Mouse (Mus musculus) ES-E14 (cell line): ENCODE results near the gene Slc25a36. TPM values are rescaled to one million over a fixed set of nuclear protein-coding genes. Genes with fewer than 3 reads are reported as not detected.

ENCODE experiments used
- DNase-seq: peaks from one replicate; pipeline ENCODE4 v3.0.0-alpha.2; 2013; ENCODE audit warnings: low read depth, low spot score
- H3K27ac ChIP-seq: 2 replicates; pipeline ENCODE4 v1.5.1; 2012; ENCODE audit warnings: low read depth, mild to moderate bottlenecking, low read length, moderate library complexity, mixed read lengths; ENCODE audit not compliant: poor library complexity, insufficient read depth, severe bottlenecking
- H3K36me3 ChIP-seq: 2 replicates; pipeline ENCODE4 v1.6.1; 2012; ENCODE audit warnings: mild to moderate bottlenecking, low read length, moderate library complexity, mixed read lengths; ENCODE audit not compliant: control insufficient read depth, poor library complexity, insufficient read depth, severe bottlenecking
- H3K4me1 ChIP-seq, 2 experiments: fragments of 150-350 bp in 1 of 2; sonication (generic) in 1 of 2; 2 replicates each; pipeline ENCODE4 v1.6.1; 2012; ENCODE audit warnings: low read length in 2 of 2, mild to moderate bottlenecking in 1 of 2, mixed read lengths in 1 of 2; ENCODE audit not compliant: control insufficient read depth in 2 of 2, insufficient read depth in 2 of 2, poor library complexity in 1 of 2
- H3K4me3 ChIP-seq, 2 experiments: fragments of 150-350 bp in 1 of 2; sonication (generic) in 1 of 2; 2 replicates each; pipeline ENCODE4 v1.5.1; 2012; ENCODE audit warnings: low read length in 2 of 2, low read depth in 1 of 2, mild to moderate bottlenecking in 1 of 2, mixed read lengths in 1 of 2; ENCODE audit not compliant: insufficient read depth in 1 of 2, poor library complexity in 1 of 2, severe bottlenecking in 1 of 2
- H3K9ac ChIP-seq: 2 replicates; pipeline ENCODE4 v1.6.1; 2012; ENCODE audit warnings: low read depth, mild to moderate bottlenecking, low read length, mixed read lengths; ENCODE audit not compliant: poor library complexity, insufficient read depth, severe bottlenecking
- H3K9me3 ChIP-seq: fragments of 150-350 bp; sonication (generic); 2 replicates; pipeline ENCODE4 v1.6.1; 2012; ENCODE audit warnings: low read depth, mild to moderate bottlenecking, low read length; ENCODE audit not compliant: control insufficient read depth, insufficient read depth
- CHD2 ChIP-seq: IDR thresholded peaks from 2 replicates; pipeline ENCODE4 v1.6.1; 2014; ENCODE audit warnings: mild to moderate bottlenecking, low read depth, low read length, inconsistent platforms
- HCFC1 ChIP-seq: IDR thresholded peaks from 2 replicates; pipeline ENCODE4 v1.6.1; 2012; ENCODE audit warnings: low read length, inconsistent platforms, borderline replicate concordance; ENCODE audit not compliant: insufficient read depth
- MAFK ChIP-seq: IDR thresholded peaks from 2 replicates; pipeline ENCODE4 v1.6.1; 2014; ENCODE audit warnings: mild to moderate bottlenecking, low read depth, low read length, inconsistent platforms; ENCODE audit not compliant: insufficient read depth
- ZC3H11A ChIP-seq: IDR thresholded peaks from 2 replicates; pipeline ENCODE4 v1.6.1; 2012; ENCODE audit warnings: low read depth, mild to moderate bottlenecking, inconsistent platforms, low read length, borderline replicate concordance
- ZNF384 ChIP-seq: IDR thresholded peaks from 2 replicates; pipeline ENCODE4 v1.6.1; 2012; ENCODE audit warnings: low read depth, low read length, inconsistent platforms
- in situ Hi-C, 2 experiments: fragments of 600-800 bp; cut with MboI; formaldehyde crosslinking; loops; one replicate each; pipeline ENCODE4 v1.15.1; 2025; ENCODE audit warnings: low sequenced_read_pairs in 2 of 2, inconsistent platforms in 1 of 2; ENCODE audit not compliant: unreplicated experiment in 2 of 2
- total RNA-seq: library from RNA; depleted of rRNA; stranded (reverse); fragments of 300-350 nt; gene quantifications from 2 replicates; pipeline ENCODE4 v1.2.3, GENCODE M21; 2012; rRNA removed

Gene Slc25a36
- 142 and 170 TPM in 2 replicates for total RNA-seq

DNA sequence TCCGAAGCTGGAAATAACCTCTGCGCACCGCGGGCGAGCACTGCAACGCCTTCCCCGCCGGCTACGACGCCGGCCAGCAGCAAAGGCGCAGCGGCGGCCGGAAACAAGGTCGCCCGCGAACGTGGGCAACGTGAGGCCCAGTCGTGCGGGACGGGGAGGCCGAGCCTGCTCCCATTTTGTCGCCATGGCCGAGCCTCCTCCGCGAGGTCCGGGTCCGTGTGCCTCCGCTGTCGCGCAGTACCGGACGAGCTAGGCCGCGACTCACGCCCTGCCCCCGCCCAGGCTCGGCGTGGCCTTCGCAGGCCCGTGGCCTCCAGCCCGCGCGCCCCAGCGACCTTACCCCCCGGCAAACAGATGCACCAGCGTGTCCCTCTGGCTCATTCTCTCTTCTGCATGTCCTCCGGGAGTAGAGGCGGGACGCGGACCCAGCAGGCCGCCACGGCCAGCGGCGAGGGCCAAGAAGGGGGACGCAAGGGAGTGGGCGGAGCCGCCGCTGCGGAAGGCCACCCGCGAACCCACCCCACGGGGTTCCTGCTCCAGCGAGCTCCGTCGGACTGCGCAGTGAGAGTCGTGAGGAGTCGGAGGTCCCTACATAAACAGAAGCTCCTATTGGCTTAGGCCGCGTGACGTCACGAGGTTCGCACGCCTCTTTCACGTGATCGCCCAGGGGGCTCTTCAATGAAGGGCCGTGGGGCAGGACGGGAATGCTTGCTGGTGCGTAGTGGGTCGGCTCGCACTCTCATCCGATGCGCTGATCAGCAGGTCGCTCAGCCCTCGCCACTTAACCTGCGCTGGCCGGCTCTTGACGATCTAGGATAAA is at the start of gene Slc25a36:
Slc25a36 (minus strand) TSS at position 587 of the 820 bp plus-strand sequence.
- in situ Hi-C loops: no loop called here

GRCm38 (mm10) chr9:97158412-97158811 is 47.5 kb upstream of the Slc25a36 start:
- DNase-seq: no peak
- no peak overlapping the region for H3K4me3 ChIP-seq
- in situ Hi-C loops: no loop called here
- peaks cover 0 to 3% of the 10 kb centered on the region in 2 experiments; a peak in 1 of 4 replicates for H3K4me1 ChIP-seq
- no peaks in the 10 kb centered on the region for H3K36me3 ChIP-seq
- TF ChIP-seq ZC3H11A: no peak
- TF ChIP-seq CHD2: no peak
- no peak for TF ChIP-seq HCFC1
- TF ChIP-seq ZNF384: no peak
- no peak for TF ChIP-seq MAFK
- no peak overlapping the region for H3K27ac ChIP-seq
- H3K9ac ChIP-seq: no peak overlapping the region
- H3K9me3 ChIP-seq: no peaks in the 10 kb centered on the region

More for the DNA sequence above, at the start of gene Slc25a36:
- H3K4me1 ChIP-seq: peaks cover 4 to 6% of the 10 kb centered on the region in 2 experiments; a peak in 2 of 4 replicates
- H3K9ac ChIP-seq: peak within 1 kb of the TSS; percentile 91
- TF ChIP-seq HCFC1 (0 out of 2 replicates have a peak, but pooled peaks have one; percentile 62), CHD2 (no peak)
- H3K36me3 ChIP-seq: no peaks in the 10 kb centered on the region
- DNase-seq: peak; percentile 96
- H3K27ac ChIP-seq: peak within 1 kb of the TSS; percentile 87
- H3K9me3 ChIP-seq: no peaks in the 10 kb centered on the region
- peak within 1 kb of the TSS; percentile 73 to 90 for H3K4me3 ChIP-seq

DNA sequence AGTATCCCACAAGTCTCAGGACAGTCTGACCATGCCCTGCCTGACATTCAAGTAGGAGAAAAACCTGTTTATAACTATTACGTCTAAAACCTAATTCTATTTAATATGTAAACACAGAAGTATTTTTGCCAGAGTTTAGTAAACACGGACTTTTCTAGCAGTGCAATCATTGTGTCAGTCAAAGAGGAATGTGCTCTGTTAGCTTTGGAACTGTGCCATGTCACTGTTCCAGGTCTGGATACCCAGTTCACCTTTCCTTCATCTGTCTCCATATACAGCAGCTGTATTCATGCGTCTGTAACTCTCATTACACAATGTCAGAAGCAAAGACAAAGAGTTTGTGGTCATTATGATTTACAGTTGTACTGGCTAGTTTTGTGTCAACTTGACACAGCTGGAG is 45.0 kb upstream of the Slc25a36 start:
- H3K27ac ChIP-seq: no peak overlapping the region
- in situ Hi-C loops: no loop called here
- no peak overlapping the region for H3K9ac ChIP-seq
- TF ChIP-seq HCFC1: no peak
- no peak for TF ChIP-seq ZC3H11A
- TF ChIP-seq MAFK: no peak
- no peak for TF ChIP-seq CHD2
- TF ChIP-seq ZNF384: no peak
- H3K4me1 ChIP-seq: no peaks in the 10 kb centered on the region
- H3K36me3 ChIP-seq: no peaks in the 10 kb centered on the region
- no peaks in the 10 kb centered on the region for H3K9me3 ChIP-seq
- DNase-seq: no peak
- no peak overlapping the region for H3K4me3 ChIP-seq

- in situ Hi-C loops: no loop called here
Measured at GRCm38 (mm10) chr9:97154956-97155355, 44.0 kb upstream of the Slc25a36 start.

More at GRCm38 (mm10) chr9:97154956-97155355, 44.0 kb upstream of the Slc25a36 start:
- Histone ChIP-seq H3K4me3 (no peak overlapping the region), H3K9ac (no peak overlapping the region), H3K36me3 (no peaks in the 10 kb centered on the region), H3K4me1 (no peaks in the 10 kb centered on the region), H3K9me3 (no peaks in the 10 kb centered on the region), H3K27ac (no peak overlapping the region)
- no peak for DNase-seq
- TF ChIP-seq HCFC1 (no peak), ZNF384 (no peak), MAFK (no peak), ZC3H11A (no peak), CHD2 (no peak)
